ENCODE assay signal across 20 mouse cellular contexts in the genomic region with DNA sequence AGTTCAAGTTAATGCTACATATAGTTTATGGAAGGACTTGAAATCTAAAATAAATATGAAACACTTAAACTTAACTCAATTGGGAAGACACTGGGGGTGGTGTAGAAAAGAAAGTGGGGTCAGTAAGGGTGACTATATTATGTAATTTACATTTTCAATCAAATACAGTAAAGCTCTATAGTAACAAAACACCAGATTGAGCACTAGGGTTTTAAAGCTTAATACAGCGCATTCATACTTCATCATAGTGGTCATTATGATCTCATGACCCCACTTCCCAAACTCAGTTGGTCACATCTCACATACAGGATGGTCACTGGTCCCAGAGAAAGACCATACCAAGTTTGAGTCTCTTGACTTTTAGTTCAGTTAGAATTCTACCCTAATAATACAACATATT. TPM values are rescaled to one million over a fixed set of nuclear protein-coding genes. Genes with fewer than 3 reads are reported as not detected.
A peak's percentile ranks its signal among the peaks of the same experiment; 100 is the strongest.
DNase-seq lines count a peak whose midpoint lies in the region; ATAC-seq and TF ChIP-seq lines count a peak whose summit lies in the region.
"Had no signal": no experiment of that assay in that cellular context is flagged by ENCODE, and none has a peak within 500 bp of the region (broad histone marks: within the 10 kb centered on the region; RNA-seq: fewer than 3 reads in every experiment).

A gene (plus strand): TSS at position 301 of the 400 bp plus-strand sequence.

- no peak within 1 kb of the TSS for H3K4me3 ChIP-seq in liver, postnatal 0 days (ENCODE audit: low read depth, low read length)

- H3K4me1 ChIP-seq in liver, postnatal 0 days (ENCODE audit: insufficient read depth): no peaks in the 10 kb centered on the region

- no peak for DNase-seq in liver, postnatal 0 days
- no peak for DNase-seq in liver
- DNase-seq: adrenal gland, adult 2 months; adrenal gland, adult 8-10 months; adrenal gland, postnatal 10 days; adrenal gland, postnatal 14 days; adrenal gland, postnatal 25 days; adrenal gland, postnatal 36 days; B cell, adult 2 months; cerebellum, adult 11 months; cerebellum, adult 11-12 months; cerebellum, adult 18-20 months; cerebellum, adult 2 months had no signal

- 85% methylated on average over 1 of the region's 1 CpGs for WGBS in liver, postnatal 0 days (ENCODE audit: insufficient replicate concordance)

- H3K27ac ChIP-seq in liver, postnatal 0 days (ENCODE audit: low read depth): peak within 1 kb of the TSS; percentile 49; the same call in 1 of the 2 replicates

- no peak within 1 kb of the TSS for H3K4me2 ChIP-seq in liver, postnatal 0 days (ENCODE audit: low read depth, low read length)

- no peak for ATAC-seq in liver, postnatal 0 days
- ATAC-seq: activated CD4-positive, CD25-positive, alpha-beta regulatory T cell, adult 4 months; CD4-positive, CD25-positive, alpha-beta regulatory T cell, adult 4 months; Patski had no signal

- no peak for TF ChIP-seq EP300 in liver, postnatal 0 days (IDR thresholded peaks at IDR 0.05; ENCODE audit: low read depth)

- H3K9ac ChIP-seq in liver, postnatal 0 days (replicated peaks): no peak within 1 kb of the TSS

- no peaks in the 10 kb centered on the region for H3K36me3 ChIP-seq in liver, postnatal 0 days (replicated peaks; ENCODE audit: insufficient read depth, low read length)
- H3K36me3 ChIP-seq: G1E had no signal

- TF ChIP-seq CTCF in liver, postnatal 0 days (IDR thresholded peaks at IDR 0.05; ENCODE audit: low read depth): no peak

- no peaks in the 10 kb centered on the region for H3K9me3 ChIP-seq in liver, postnatal 0 days (ENCODE audit: low read length)
- H3K9me3 ChIP-seq: G1E had no signal

- H3K27me3 ChIP-seq in liver, postnatal 0 days (ENCODE audit: insufficient read depth, low read length): no peaks in the 10 kb centered on the region
- H3K27me3 ChIP-seq: CH12.LX had no signal

RNA-seq across cellular contexts. Expression of the gene that starts here (rescaled TPM):
- polyA plus RNA-seq in liver, postnatal 0 days (2015; fragmentation: Nextera tagmentation; extraction: Ambion mirVana): 0.64 and 0.78 TPM in 2 replicates
- polyA plus RNA-seq: activated CD4-positive, CD25-positive, alpha-beta regulatory T cell, adult 4 months; adrenal gland, adult 2 months; brain, embryonic 14.5 days; C2C12; CD4-positive, CD25-positive, alpha-beta regulatory T cell, adult 4 months; cerebellum, adult 2 months; G1E; Patski had no signal
